Mouse (Mus musculus) inflammation-experienced regulatory T-cells, adult 16 weeks (primary cell): ENCODE results near the gene Cemip2. TPM values are rescaled to one million over a fixed set of nuclear protein-coding genes. Genes with fewer than 3 reads are reported as not detected.

Source experiments
- polyA plus RNA-seq: library from polyadenylated mRNA; unstranded; fragments of 100-300 nt; shearing (Covaris generic); gene quantifications from one replicate; pipeline ENCODE4 v1.2.1, GENCODE M21; 2017

Gene Cemip2
- polyA plus RNA-seq, result 14.4 TPM

GRCm38 (mm10) chr19:21778147-21778917 is at the start of gene Cemip2:
Gene Cemip2, plus strand, starts transcription at chr19:21778342.

Other genes starting within 250 kb of the Cemip2 start
- 35.4 TPM for gene 1110059E24Rik, start 125.4 kb upstream of the Cemip2 start, polyA plus RNA-seq
- 3.7 TPM for gene Abhd17b, start 125.2 kb upstream of the Cemip2 start, polyA plus RNA-seq